Mouse (Mus musculus): ENCODE data around the gene Fkbp14.

Gene Fkbp14

DNA sequence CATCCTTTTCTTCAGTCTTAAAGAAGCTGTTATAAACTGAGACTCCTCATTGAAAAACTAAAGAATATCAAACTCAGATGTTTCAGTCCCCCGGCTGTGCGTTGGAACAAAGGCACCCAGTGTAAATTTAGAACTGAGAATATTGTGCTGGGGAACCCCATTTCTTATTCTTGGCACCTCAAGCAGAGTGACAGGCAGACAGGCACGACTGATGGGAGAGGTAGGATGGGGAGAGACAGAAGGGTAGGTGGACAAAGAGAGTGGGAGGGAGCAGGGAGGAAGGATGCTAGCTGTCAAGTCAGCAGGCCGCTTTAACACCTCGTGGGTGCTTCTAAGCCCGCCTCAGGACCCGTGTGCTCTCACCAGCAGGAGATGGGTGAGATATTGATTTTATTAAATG lies 54.3 kb downstream of the Fkbp14 start:
- no peak for DNase-seq

DNA sequence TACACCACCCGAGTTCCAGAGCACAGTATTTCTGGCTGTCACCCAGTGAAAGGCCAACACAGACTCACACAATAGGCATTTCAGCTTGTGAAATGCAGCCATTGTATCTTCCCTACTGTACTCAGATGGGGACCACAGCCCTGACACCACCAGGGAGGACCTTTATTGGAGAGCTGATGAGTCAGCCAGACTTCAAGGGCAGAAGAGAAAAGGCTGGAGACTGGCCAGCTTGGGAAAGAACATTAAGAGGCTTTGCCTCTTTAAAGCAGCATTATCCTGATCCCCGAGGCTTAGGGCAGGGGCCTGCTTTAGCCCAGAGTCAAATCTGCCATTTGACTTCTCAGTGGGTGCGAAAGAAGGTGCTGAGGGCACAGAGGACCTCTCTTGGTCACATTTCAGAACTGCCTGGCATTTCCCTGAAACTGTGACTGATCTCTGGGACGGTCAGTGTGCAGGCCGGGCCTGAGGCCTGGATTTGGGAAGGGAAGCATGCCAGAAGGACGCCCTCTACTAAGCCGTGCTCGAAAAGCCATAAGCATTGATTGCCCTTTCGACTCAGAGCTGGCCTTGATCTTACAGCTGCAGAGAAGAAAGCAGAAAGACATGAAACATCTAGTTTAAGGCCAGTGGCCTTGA lies 56.7 kb downstream of the Fkbp14 start:
- no peak for DNase-seq

DNA sequence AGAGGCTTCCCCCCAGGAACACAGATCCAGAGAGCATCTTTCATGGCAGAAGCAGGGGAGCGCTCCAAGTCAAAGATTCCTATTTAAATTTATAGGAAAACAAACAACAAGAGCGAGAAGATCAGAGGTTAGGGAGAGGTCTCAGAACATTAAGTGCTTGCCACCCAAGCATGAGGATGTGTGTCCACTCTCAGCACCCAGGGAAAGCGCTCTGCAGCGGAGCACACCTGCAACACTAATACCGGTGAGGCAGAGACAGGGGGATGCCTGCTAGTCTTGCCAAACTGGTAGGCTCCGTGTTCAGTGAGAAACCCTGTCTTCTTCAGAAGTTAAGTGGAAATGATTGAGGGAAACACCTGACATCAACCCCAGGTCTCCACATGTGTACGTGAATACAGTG lies 57.7 kb downstream of the Fkbp14 start:
- no peak for DNase-seq

DNA sequence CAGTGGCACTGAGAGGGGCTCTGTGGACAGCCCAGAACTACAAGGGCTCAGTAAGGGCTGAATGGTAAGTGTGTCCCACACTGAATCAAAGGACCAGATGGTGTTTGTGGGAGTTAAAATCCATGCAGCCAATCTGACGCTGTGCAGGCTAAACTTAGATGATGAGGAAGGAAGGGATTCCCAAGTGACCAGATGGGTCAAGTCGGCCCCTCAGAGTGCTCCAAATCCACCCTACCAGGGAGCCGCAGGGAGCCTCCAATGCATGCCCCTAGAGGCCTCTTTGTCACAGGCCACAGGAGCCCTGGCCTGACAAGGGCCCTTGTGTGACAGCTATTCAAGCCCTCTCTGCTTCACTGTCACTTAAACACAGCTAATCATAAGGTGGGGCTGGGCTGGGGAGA lies 58.3 kb downstream of the Fkbp14 start:
- DNase-seq: peak; percentile 73

DNA sequence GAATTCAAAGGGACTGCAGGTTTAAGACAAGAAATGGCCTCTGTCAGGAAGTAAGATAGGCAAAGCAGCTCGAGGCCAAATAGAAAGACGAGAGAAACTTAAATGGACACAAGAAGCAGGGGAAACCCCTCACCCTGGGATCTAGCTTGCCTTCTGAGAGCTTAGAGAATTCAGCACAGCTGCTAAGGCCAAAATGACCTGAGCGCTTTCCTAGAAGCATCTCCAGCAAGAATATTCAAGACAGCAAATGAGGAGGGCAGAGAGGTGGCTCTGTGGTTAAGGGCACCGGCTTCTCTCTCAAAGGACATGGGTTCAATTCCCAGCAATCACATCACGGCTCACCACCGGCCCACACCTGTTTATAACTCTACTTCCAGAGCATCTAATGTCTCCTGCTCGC lies 60.1 kb downstream of the Fkbp14 start:
- DNase-seq: no peak

DNA sequence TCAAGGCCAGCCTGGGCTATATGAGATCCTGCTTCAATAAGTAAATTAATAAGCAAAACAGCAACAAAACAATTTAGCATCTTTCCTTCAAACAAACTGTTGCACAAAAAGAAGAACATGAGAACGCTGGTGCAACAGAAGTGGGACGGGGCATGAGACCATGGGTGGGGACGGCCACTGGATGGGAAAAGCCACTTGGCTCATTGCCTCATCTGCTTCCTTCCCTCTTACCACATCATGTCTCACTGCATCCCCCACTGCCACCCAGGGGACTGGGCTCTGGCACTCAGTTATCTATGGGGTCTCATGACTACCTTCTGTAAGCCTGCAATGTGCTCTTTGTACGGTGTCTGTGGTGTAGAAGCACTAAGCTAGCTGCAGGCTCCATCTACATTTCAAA lies 61.6 kb downstream of the Fkbp14 start:
- DNase-seq: no peak

DNA sequence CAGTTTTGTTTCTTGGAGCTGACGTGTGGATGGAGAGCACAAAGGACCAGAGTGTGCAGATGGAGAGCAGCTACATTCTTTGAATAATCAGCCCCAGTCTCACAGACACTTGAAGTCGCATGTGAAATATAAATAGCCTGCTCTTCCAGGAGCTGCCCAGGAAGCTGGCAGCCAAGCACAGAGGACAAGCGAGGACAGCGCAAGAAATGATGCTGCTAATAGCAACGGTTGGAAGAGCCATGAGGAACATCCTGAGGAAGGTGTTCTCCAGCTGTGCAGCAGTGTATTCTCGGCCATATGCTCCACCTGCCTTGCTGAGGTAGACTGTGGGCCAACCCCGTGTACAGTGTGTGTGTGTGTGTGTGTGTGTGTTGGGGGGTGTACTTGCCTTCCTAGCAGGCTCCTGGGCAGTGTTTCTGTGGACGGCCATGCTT lies 66.0 kb downstream of the Fkbp14 start:
- DNase-seq: no peak

DNA sequence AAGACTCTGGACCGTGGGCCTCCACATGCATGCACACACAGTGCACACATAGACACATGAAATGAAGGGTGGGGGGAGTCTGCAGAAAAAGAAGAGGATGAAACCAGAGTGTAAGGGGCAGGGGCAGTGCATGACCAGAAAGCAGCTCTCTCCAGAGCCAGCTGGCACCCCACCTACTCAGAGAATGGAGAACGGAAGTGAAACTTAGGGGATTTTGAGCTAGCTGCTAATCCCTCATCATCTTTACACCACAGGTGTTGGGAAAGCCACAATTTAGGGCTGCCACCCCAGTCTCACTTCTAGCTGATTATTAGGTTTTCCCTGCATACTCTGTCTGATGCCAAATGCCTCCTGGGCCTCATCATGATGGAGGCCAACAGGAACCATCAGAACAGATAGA lies 66.9 kb downstream of the Fkbp14 start:
- DNase-seq: no peak

DNA sequence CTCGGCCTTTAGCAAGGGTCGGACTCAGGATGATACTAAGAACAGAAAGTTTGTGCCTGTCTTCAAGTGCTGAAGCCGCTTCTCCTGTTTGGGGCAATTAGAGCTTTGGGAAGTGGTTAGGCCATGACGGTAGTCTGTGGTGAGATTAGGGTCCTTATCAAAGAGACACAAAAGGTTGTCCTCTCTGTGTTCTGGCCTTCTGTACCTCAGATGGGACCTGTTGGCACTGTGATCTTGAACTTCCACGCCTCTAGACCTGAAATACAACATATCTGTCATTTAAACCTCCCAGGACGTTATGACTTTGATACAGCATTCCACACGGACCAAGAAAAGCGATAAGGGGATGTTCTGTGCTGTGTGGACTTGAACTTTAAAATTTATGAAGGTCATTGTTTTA lies 68.4 kb downstream of the Fkbp14 start:
- DNase-seq: no peak
